In the genomic region with DNA sequence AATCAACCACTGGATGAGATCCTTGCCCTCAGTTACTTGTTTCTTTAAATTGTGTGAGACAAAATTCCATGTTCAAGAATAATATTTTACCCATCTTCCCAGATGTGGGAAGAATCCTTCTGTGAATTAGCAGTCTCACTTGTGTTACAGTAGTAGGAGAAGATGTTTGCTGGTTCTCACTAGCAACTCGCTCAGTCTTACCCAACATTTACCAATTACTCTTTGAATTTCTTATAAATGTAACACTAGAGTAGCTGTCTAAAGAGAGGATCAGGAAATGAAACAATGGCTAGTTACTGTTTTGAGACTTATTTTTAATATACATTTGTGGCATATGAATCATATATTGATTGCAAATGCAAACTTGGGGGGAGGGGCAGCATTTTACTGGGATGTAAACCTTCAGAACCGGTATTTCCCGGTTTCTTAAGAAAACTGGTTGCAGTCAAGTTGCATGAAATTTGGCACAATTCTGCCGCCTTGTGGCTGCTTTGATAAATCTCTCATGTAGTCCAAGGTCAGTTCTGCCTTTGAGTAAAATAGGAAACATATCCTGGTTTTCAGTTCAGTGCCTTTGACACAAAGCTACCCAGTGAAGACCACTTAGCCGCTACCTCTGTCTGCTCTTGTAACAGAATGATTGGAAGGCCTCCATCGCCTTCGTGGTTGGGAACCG, we compare ENCODE assay signal across 8 mouse cellular contexts. TPM values are rescaled to one million over a fixed set of nuclear protein-coding genes. Genes with fewer than 3 reads are reported as not detected.
DNase-seq lines count a peak whose midpoint lies in the region; ATAC-seq and TF ChIP-seq lines count a peak whose summit lies in the region.

No protein-coding gene starts in this region.

- no peak overlapping the region for H3K9ac ChIP-seq in forebrain, postnatal 0 days
- H3K9ac ChIP-seq in kidney, postnatal 0 days (ENCODE audit: low read depth, low read length), result no peak overlapping the region
- H3K9ac ChIP-seq in limb, embryonic 14.5 days (ENCODE audit: low read depth, low read length, severe bottlenecking), result no peak overlapping the region

- no peak for TF ChIP-seq POLR2A in limb, embryonic 14.5 days (IDR thresholded peaks at IDR 0.05; ENCODE audit: borderline replicate concordance, extremely low read depth, insufficient read depth, insufficient read length)

- ATAC-seq in forebrain, postnatal 0 days, result peak; percentile 87
- ATAC-seq in kidney, postnatal 0 days (replicated peaks; ENCODE audit: low FRiP score, low read depth), result 0 out of 2 replicates have a peak, but pooled peaks have one; percentile 25
- ATAC-seq in limb, embryonic 14.5 days (ENCODE audit: low FRiP score, low read depth), result no peak; the same call in 1 of the 2 replicates

- H3K36me3 ChIP-seq in forebrain, postnatal 0 days (ENCODE audit: insufficient read depth), result no peaks in the 10 kb centered on the region
- H3K36me3 ChIP-seq in kidney, postnatal 0 days (ENCODE audit: insufficient read depth, low read length), result no peaks in the 10 kb centered on the region
- H3K36me3 ChIP-seq in limb, embryonic 14.5 days (ENCODE audit: control insufficient read depth, insufficient read depth, low read length), result no peaks in the 10 kb centered on the region

- no peaks in the 10 kb centered on the region for H3K4me1 ChIP-seq in forebrain, postnatal 0 days (ENCODE audit: insufficient read depth)
- H3K4me1 ChIP-seq in kidney, postnatal 0 days (replicated peaks; ENCODE audit: insufficient read depth, low read length), result no peaks in the 10 kb centered on the region
- peaks cover 3% of the 10 kb centered on the region for H3K4me1 ChIP-seq in limb, embryonic 14.5 days (ENCODE audit: control insufficient read depth, insufficient read depth, low read length)

- peak; percentile 79 for TF ChIP-seq CTCF in forebrain, postnatal 0 days (IDR thresholded peaks at IDR 0.05; ENCODE audit: low read depth)
- peak; percentile 79 for TF ChIP-seq CTCF in kidney, postnatal 0 days (IDR thresholded peaks at IDR 0.05; ENCODE audit: low read depth)

- no peak overlapping the region for H3K4me2 ChIP-seq in forebrain, postnatal 0 days (ENCODE audit: low read depth)
- no peak overlapping the region for H3K4me2 ChIP-seq in kidney, postnatal 0 days (ENCODE audit: low read length)
- H3K4me2 ChIP-seq in limb, embryonic 14.5 days (replicated peaks; ENCODE audit: low read depth, low read length, severe bottlenecking), result no peak overlapping the region

- no peak overlapping the region for H3K4me3 ChIP-seq in forebrain, postnatal 0 days (ENCODE audit: low read depth, low read length)
- no peak overlapping the region for H3K4me3 ChIP-seq in kidney, postnatal 0 days (replicated peaks; ENCODE audit: low read depth, low read length)
- H3K4me3 ChIP-seq in limb, embryonic 14.5 days (replicated peaks; ENCODE audit: low read length), result no peak overlapping the region

- H3K27me3 ChIP-seq in forebrain, postnatal 0 days (ENCODE audit: insufficient read depth, low read length), result no peaks in the 10 kb centered on the region
- H3K27me3 ChIP-seq in kidney, postnatal 0 days (ENCODE audit: insufficient read depth, low read length), result no peaks in the 10 kb centered on the region
- no peaks in the 10 kb centered on the region for H3K27me3 ChIP-seq in limb, embryonic 14.5 days (ENCODE audit: control insufficient read depth, insufficient read depth, low read length)

- WGBS in forebrain, postnatal 0 days, result 37% methylated on average over 8 of the region's 8 CpGs
- 32% methylated on average over 8 of the region's 8 CpGs for WGBS in kidney, postnatal 0 days
- WGBS in limb, embryonic 14.5 days, result 25% methylated on average over 8 of the region's 8 CpGs

- H3K27ac ChIP-seq in forebrain, postnatal 0 days (ENCODE audit: low read depth, low read length), result no peak overlapping the region
- no peak overlapping the region for H3K27ac ChIP-seq in kidney, postnatal 0 days
- H3K27ac ChIP-seq in limb, embryonic 14.5 days (replicated peaks; ENCODE audit: low read depth, low read length), result no peak overlapping the region

- peak; percentile 49 for DNase-seq in urinary bladder, postnatal 25 days (ENCODE audit: low spot score)
- no peak for DNase-seq in urinary bladder, adult 2 months (ENCODE audit: low spot score)
- DNase-seq in cerebellum, adult 11-12 months, result peak; percentile 15
- peak; percentile 88 for DNase-seq in forebrain, postnatal 0 days
- peak; percentile 72 for DNase-seq in kidney, postnatal 0 days (ENCODE audit: low spot score)
- DNase-seq in limb, embryonic 14.5 days (ENCODE audit: low spot score), result peak; percentile 94
- peak; percentile 82 for DNase-seq in retina, embryonic 14.5 days (ENCODE audit: low spot score)
- DNase-seq in spleen, postnatal 14 days (ENCODE audit: low spot score in 2 of 2), result no peak

- no peaks in the 10 kb centered on the region for H3K9me3 ChIP-seq in forebrain, postnatal 0 days (ENCODE audit: low read length)
- no peaks in the 10 kb centered on the region for H3K9me3 ChIP-seq in kidney, postnatal 0 days (replicated peaks; ENCODE audit: low read length)
- no peaks in the 10 kb centered on the region for H3K9me3 ChIP-seq in limb, embryonic 14.5 days (ENCODE audit: control insufficient read depth, low read length)

RNA-seq across cellular contexts. Expression of a gene that starts 53.5 kb away (rescaled TPM):
- 0.12 and 0.22 TPM in 2 replicates for polyA plus RNA-seq in urinary bladder, adult 2 months (2012; rRNA removed)
- total RNA-seq in forebrain, postnatal 0 days (2014; rRNA removed), result 0.31 and 0.62 TPM in 2 replicates
- polyA plus RNA-seq in forebrain, postnatal 0 days (2015; fragmentation: Nextera tagmentation; extraction: Ambion mirVana), result 0.68 and 1.7 TPM in 2 replicates
- polyA plus RNA-seq in kidney, postnatal 0 days (2015; fragmentation: Nextera tagmentation; extraction: Ambion mirVana), result 0.52 and 0.66 TPM in 2 replicates
- 0.73 and 0.88 TPM in 2 replicates for polyA plus RNA-seq in limb, embryonic 14.5 days (2012; rRNA removed)
- polyA plus RNA-seq in limb, embryonic 14.5 days (2014; fragmentation: Nextera tagmentation; extraction: Ambion mirVana), result 0.74 and 1.9 TPM in 2 replicates

Comparison
In these comparisons a context has a peak if more than half of its experiments do, and no peak if none do; other contexts are left out.
1. DNase-seq: peak in urinary bladder, postnatal 25 days (single experiment), cerebellum, adult 11-12 months (single experiment), forebrain, postnatal 0 days (single experiment), kidney, postnatal 0 days (single experiment), limb, embryonic 14.5 days (single experiment) and retina, embryonic 14.5 days (single experiment); none in urinary bladder, adult 2 months (single experiment) and spleen, postnatal 14 days (0 of 2).